Mouse (Mus musculus) hindbrain, embryonic 14.5 days (tissue): ENCODE results near the gene Chsy1. TPM values are rescaled to one million over a fixed set of nuclear protein-coding genes. Genes with fewer than 3 reads are reported as not detected.

Experiments used
- ATAC-seq: fragments of 200-750 bp; cut with Nextera tagmentation; 2 replicates; pipeline ENCODE4 v1.8.0; 2017; ENCODE audit warnings: moderate number of reproducible peaks, mild to moderate bottlenecking, moderate TSS enrichment, moderate library complexity; ENCODE audit not compliant: low FRiP score
- DNase-seq: peaks from one replicate; pipeline ENCODE4 v3.0.0-alpha.2; 2015; ENCODE audit warnings: low spot score
- H3K27ac ChIP-seq: fragments of 300-500 bp; sonication (generic); 2 replicates; pipeline ENCODE4 v1.5.1; 2014; ENCODE audit warnings: mild to moderate bottlenecking, moderate library complexity
- H3K27me3 ChIP-seq: fragments of 300-500 bp; sonication (generic); 2 replicates; pipeline ENCODE4 v1.6.1; 2014; ENCODE audit warnings: mild to moderate bottlenecking, low read length, mixed read lengths; ENCODE audit not compliant: control insufficient read depth, insufficient read depth
- H3K36me3 ChIP-seq: fragments of 300-500 bp; sonication (generic); replicated peaks from 2 replicates; pipeline ENCODE4 v1.6.1; 2014; ENCODE audit not compliant: control insufficient read depth, insufficient read depth
- H3K4me1 ChIP-seq: fragments of 300-500 bp; sonication (generic); replicated peaks from 2 replicates; pipeline ENCODE4 v1.6.1; 2014; ENCODE audit warnings: antibody characterized with exemption, low read length, mixed read lengths; ENCODE audit not compliant: control insufficient read depth, insufficient read depth
- H3K4me2 ChIP-seq: fragments of 300-500 bp; sonication (generic); replicated peaks from 2 replicates; pipeline ENCODE4 v1.6.1; 2014; ENCODE audit warnings: mild to moderate bottlenecking, moderate library complexity
- H3K4me3 ChIP-seq: fragments of 300-500 bp; sonication (generic); replicated peaks from 2 replicates; pipeline ENCODE4 v1.5.1; 2014; ENCODE audit warnings: mild to moderate bottlenecking, low read length
- H3K9ac ChIP-seq: fragments of 300-500 bp; sonication (generic); 2 replicates; pipeline ENCODE4 v1.6.1; 2014
- H3K9me3 ChIP-seq: fragments of 300-500 bp; sonication (generic); 2 replicates; pipeline ENCODE4 v1.6.1; 2016; ENCODE audit warnings: low read length; ENCODE audit not compliant: control insufficient read depth
- WGBS: fragments of 180-500 bp; shearing (Covaris S2); extraction: QIAGEN DNeasy Blood & Tissue Kit; methylation state at CpG from one replicate; pipeline ENCODE4 v1.1.7; 2014; 5-methylcytosine and 5-hydroxymethylcytosine counted together
- polyA plus RNA-seq: library from polyadenylated mRNA; unstranded; fragments of >200 nt; fragmentation: Nextera tagmentation; extraction: Ambion mirVana; gene quantifications from 2 replicates; pipeline ENCODE4 v1.2.1, GENCODE M21; 2014

Gene Chsy1
- polyA plus RNA-seq, 1 experiment from 2014 or later = 17.2 TPM

GRCm38 (mm10) chr7:66199391-66199831 lies 90.1 kb downstream of the Chsy1 start:
- Histone ChIP-seq H3K9ac (no peak overlapping the region), H3K4me1 (peaks cover 6% of the 10 kb centered on the region; the same call in 1 of the 2 replicates), H3K4me3 (no peak overlapping the region), H3K4me2 (no peak overlapping the region), H3K27me3 (no peaks in the 10 kb centered on the region), H3K36me3 (no peaks in the 10 kb centered on the region), H3K27ac (no peak overlapping the region), H3K9me3 (no peaks in the 10 kb centered on the region; the same call in 1 of the 2 replicates)
- ATAC-seq (peak; percentile 22; the same call in 1 of the 2 replicates), DNase-seq (no peak)
- WGBS = 71% methylated on average over 5 of the region's 5 CpGs

GRCm38 (mm10) chr7:66200383-66200782 lies 91.1 kb downstream of the Chsy1 start:
- H3K4me1 ChIP-seq = peaks cover 6% of the 10 kb centered on the region; the same call in 1 of the 2 replicates
- H3K27me3 ChIP-seq = no peaks in the 10 kb centered on the region
- 87% methylated on average over 3 of the region's 3 CpGs for WGBS
- H3K27ac ChIP-seq = no peak overlapping the region
- H3K4me3 ChIP-seq = no peak overlapping the region
- no peak overlapping the region for H3K9ac ChIP-seq
- no peaks in the 10 kb centered on the region; the same call in 1 of the 2 replicates for H3K9me3 ChIP-seq
- DNase-seq = no peak
- H3K4me2 ChIP-seq = no peak overlapping the region
- H3K36me3 ChIP-seq = no peaks in the 10 kb centered on the region
- ATAC-seq = no peak

- Histone ChIP-seq H3K4me2 (no peak overlapping the region), H3K9me3 (no peaks in the 10 kb centered on the region; the same call in 1 of the 2 replicates), H3K27ac (no peak overlapping the region), H3K4me1 (peaks cover 6% of the 10 kb centered on the region; the same call in 1 of the 2 replicates), H3K27me3 (no peaks in the 10 kb centered on the region), H3K36me3 (no peaks in the 10 kb centered on the region), H3K4me3 (no peak overlapping the region), H3K9ac (no peak overlapping the region)
- ATAC-seq (0 out of 2 replicates have a peak, but pooled peaks have one; percentile 60), DNase-seq (no peak)
- 48% methylated on average over 8 of the region's 8 CpGs for WGBS
Observed at GRCm38 (mm10) chr7:66200791-66201450, 91.6 kb downstream of the Chsy1 start.

- WGBS = 88% methylated on average over 2 of the region's 2 CpGs
- H3K27ac ChIP-seq = no peak overlapping the region
- peaks cover 6% of the 10 kb centered on the region; the same call in 1 of the 2 replicates for H3K4me1 ChIP-seq
- no peak overlapping the region for H3K9ac ChIP-seq
- no peaks in the 10 kb centered on the region; the same call in 1 of the 2 replicates for H3K9me3 ChIP-seq
- no peaks in the 10 kb centered on the region for H3K36me3 ChIP-seq
- DNase-seq (no peak), ATAC-seq (no peak)
- H3K27me3 ChIP-seq = no peaks in the 10 kb centered on the region
- H3K4me2 ChIP-seq = no peak overlapping the region
- no peak overlapping the region for H3K4me3 ChIP-seq
Observed at GRCm38 (mm10) chr7:66201657-66202056, 92.3 kb downstream of the Chsy1 start.

GRCm38 (mm10) chr7:66209920-66210319 lies 100.6 kb downstream of the Chsy1 start:
- Histone ChIP-seq H3K4me2 (no peak overlapping the region), H3K4me3 (no peak overlapping the region), H3K9me3 (peaks cover 6% of the 10 kb centered on the region; the same call in 1 of the 2 replicates), H3K36me3 (no peaks in the 10 kb centered on the region), H3K27ac (no peak overlapping the region), H3K9ac (no peak overlapping the region), H3K4me1 (no peaks in the 10 kb centered on the region), H3K27me3 (no peaks in the 10 kb centered on the region)
- 86% methylated on average over 2 of the region's 2 CpGs for WGBS
- DNase-seq (no peak), ATAC-seq (no peak)

GRCm38 (mm10) chr7:66212887-66213286 lies 103.6 kb downstream of the Chsy1 start:
- Histone ChIP-seq H3K9ac (no peak overlapping the region), H3K4me2 (no peak overlapping the region), H3K36me3 (no peaks in the 10 kb centered on the region), H3K4me1 (peaks cover 5% of the 10 kb centered on the region; the same call in 1 of the 2 replicates), H3K9me3 (0 out of 2 replicates have a peak, but pooled peaks cover under 1% of the 10 kb centered on the region), H3K27ac (no peak overlapping the region), H3K4me3 (no peak overlapping the region), H3K27me3 (no peaks in the 10 kb centered on the region)
- 90% methylated on average over 1 of the region's 1 CpGs for WGBS
- ATAC-seq (no peak), DNase-seq (no peak)

- Histone ChIP-seq H3K36me3 (no peaks in the 10 kb centered on the region), H3K9ac (no peak overlapping the region), H3K27me3 (no peaks in the 10 kb centered on the region), H3K27ac (no peak overlapping the region), H3K9me3 (no peaks in the 10 kb centered on the region), H3K4me3 (no peak overlapping the region), H3K4me2 (no peak overlapping the region), H3K4me1 (peaks cover 12% of the 10 kb centered on the region; the same call in 1 of the 2 replicates)
- ATAC-seq (no peak), DNase-seq (no peak)
- 77% methylated on average over 6 of the region's 6 CpGs for WGBS
Observed at GRCm38 (mm10) chr7:66214477-66214876, 105.2 kb downstream of the Chsy1 start.

GRCm38 (mm10) chr7:66215911-66216310 lies 106.6 kb downstream of the Chsy1 start:
- 89% methylated on average over 1 of the region's 1 CpGs for WGBS

GRCm38 (mm10) chr7:66217011-66217410 lies 107.7 kb downstream of the Chsy1 start:
- Histone ChIP-seq H3K4me1 (peaks cover 12% of the 10 kb centered on the region; the same call in 1 of the 2 replicates), H3K27ac (no peak overlapping the region), H3K4me2 (no peak overlapping the region), H3K27me3 (no peaks in the 10 kb centered on the region), H3K4me3 (no peak overlapping the region), H3K36me3 (no peaks in the 10 kb centered on the region), H3K9me3 (no peaks in the 10 kb centered on the region), H3K9ac (no peak overlapping the region)
- WGBS = 82% methylated on average over 7 of the region's 7 CpGs
- no peak for DNase-seq
- no peak for ATAC-seq

More at GRCm38 (mm10) chr7:66215911-66216310, 106.6 kb downstream of the Chsy1 start:
- H3K36me3 ChIP-seq = no peaks in the 10 kb centered on the region
- ATAC-seq = no peak
- H3K27me3 ChIP-seq = no peaks in the 10 kb centered on the region
- H3K4me1 ChIP-seq = peaks cover 12% of the 10 kb centered on the region; the same call in 1 of the 2 replicates
- DNase-seq = no peak
- H3K4me2 ChIP-seq = no peak overlapping the region
- no peaks in the 10 kb centered on the region for H3K9me3 ChIP-seq
- H3K9ac ChIP-seq = no peak overlapping the region
- no peak overlapping the region for H3K4me3 ChIP-seq
- no peak overlapping the region for H3K27ac ChIP-seq
